Mouse (Mus musculus): ENCODE data around the gene Dock11. TPM values are rescaled to one million over a fixed set of nuclear protein-coding genes. Genes with fewer than 3 reads are reported as not detected.

The Dock11 gene
- total RNA-seq (2018; cell fraction: chromatin; rRNA removed): 100 to 1,000 TPM in 5 of 26 experiments, 10 to 100 TPM in 21; 56.1 to 187 (median 90.7) TPM
- 10 to 100 TPM; 37.4 to 55.8 (median 44.9) TPM for total RNA-seq (2018; cell fraction: cytosol; rRNA removed)
- 100 to 1,000 TPM in 1 of 26 experiments, 10 to 100 TPM in 25; 45.1 to 131 (median 66.9) TPM for total RNA-seq (2018; cell fraction: nucleus; rRNA removed)
- polyA plus RNA-seq (2018): 33.5 to 49.2 TPM (median 37.8 TPM) in 3 replicates

DNA sequence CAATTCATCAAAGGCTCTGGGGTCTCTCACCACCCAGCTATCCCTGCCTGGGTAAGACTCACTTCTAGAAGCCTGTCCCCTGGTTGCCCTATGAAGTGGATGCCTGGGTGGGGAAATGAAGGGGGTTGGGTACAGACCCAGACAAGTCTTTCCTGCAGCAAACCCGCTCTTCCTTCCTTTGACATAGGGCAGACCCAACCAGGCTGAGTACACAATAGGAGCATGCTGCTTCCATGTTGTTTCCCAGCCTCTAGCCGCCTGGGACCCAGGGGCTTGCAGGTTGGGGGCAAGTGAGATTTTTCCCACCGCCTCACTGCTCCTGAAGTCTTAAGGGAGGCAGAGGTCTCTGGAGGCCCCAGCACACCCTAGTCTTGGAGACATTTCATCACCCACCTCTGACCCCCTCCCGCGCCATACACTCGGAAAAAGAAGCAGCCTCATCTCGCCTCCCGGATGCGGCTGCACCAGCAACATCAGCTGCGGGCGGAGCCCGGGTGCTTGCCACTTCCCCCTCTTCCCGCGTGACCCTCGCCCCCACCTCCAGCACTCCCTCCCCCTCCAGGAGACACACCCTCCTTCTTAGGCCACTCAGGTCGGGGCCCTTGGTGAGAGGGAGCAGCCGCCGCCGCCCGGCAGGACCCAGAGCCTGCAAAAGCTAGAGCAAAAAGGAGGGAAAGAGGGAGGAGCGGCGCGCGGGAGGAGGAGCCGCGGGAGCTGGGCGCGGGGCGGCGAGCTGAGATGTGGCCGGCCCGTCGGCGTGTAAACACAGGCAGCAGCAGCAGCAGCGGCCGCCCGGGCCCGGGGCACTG is at the start of gene Dock11:
Dock11 (plus strand) TSS at position 746 of the 809 bp plus-strand sequence.
- H3K27ac ChIP-seq: peak within 1 kb of the TSS; percentile 44
- no peaks in the 10 kb centered on the region for H3K36me3 ChIP-seq (ENCODE audit: inconsistent target)
- H3K79me2 ChIP-seq (ENCODE audit: inconsistent target): peaks cover 43% of the 10 kb centered on the region
- H3K4me3 ChIP-seq (ENCODE audit: inconsistent target): peak within 1 kb of the TSS; percentile 58
- 30% methylated on average over 11 of the region's 38 CpGs for WGBS (ENCODE audit: missing documents)

DNA sequence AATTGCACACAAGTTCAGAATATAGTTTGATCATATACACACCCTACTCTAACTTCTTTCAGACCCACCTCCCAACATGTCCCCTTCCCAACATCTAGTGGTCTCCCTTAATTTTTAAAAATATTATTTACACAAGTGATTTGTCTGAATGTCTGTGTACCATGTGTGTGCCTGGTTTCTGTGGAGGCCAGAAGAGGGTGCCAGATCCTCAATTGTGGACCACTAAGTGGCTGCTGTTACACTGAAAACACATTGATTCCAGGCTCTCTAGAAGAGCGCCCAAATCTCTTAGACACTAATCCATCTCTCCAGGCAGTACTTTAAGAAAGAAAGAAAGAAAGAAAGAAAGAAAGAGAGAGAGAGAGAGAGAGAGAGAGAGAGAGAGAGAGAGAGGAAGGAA is 8.9 kb upstream of the Dock11 start:
- Histone ChIP-seq H3K4me3 (ENCODE audit: inconsistent target) (no peak overlapping the region), H3K27ac (no peak overlapping the region), H3K79me2 (ENCODE audit: inconsistent target) (no peaks in the 10 kb centered on the region), H3K36me3 (ENCODE audit: inconsistent target) (no peaks in the 10 kb centered on the region)
- no CpG with 5 or more reads among the region's 1 CpGs for WGBS (ENCODE audit: missing documents)

DNA sequence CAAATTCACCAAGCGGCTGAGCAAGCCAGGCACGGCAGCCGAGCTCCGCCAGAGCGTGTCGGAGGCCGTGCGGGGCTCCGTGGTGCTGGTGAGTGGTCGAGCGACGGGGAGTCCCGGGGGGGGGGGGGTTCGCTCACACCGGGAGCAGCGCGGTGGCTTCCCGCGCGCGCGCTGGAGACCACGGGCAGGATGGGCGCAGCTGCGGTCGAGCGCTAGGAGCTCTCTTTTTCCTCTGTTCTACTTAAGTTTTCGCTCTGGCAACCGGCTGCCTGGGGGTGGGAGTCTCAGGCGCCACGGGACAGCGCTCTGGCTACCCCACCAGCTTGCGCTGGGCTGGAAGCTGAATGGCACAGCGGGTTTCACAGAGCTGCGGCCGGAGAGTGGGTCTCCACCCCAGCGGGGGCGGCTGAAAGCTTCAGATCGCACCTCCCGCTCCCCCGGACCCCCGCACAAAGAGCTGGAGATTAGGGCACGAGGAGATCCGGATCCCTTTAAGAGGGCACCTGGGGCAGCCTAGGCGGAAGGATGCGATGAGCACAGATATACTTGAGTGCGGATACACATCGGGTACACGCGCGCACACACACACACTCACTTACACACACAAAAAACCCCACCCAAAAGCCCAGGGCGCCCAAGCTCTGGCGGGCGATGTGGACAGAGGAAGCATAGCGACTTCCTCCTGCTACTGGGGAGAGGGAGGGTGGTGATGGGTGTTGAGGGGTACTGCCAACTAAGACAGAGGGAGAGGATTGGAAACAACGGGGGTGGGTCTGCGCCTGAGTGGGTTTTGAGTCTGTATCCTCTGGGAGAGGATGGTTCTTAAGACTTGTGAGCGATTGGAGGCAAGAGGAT is 540 bp downstream of the Dock11 start:
- Histone ChIP-seq H3K79me2 (ENCODE audit: inconsistent target) (peaks cover 52% of the 10 kb centered on the region), H3K36me3 (ENCODE audit: inconsistent target) (no peaks in the 10 kb centered on the region), H3K27ac (peak overlapping the region; percentile 44), H3K4me3 (ENCODE audit: inconsistent target) (peak overlapping the region; percentile 58)
- WGBS (ENCODE audit: missing documents): 11% methylated on average over 29 of the region's 58 CpGs

DNA sequence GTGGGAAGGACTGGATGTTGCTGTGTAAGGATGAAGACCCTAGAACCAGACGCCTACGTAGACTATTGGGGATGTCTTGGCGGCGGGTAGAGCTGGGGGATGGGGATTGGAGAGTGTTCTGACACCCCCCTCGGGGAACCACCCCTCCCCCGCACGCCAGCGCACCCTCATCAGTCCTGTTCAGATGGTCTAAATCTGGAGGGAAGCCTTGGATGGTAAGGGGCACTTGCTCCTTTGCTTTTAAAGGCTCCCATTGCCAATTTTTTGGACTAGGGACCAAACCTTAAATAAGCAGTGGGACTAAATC is 1.1 kb downstream of the Dock11 start:
- H3K27ac ChIP-seq: peak overlapping the region; percentile 44
- 8% methylated on average over 7 of the region's 8 CpGs for WGBS (ENCODE audit: missing documents)
- H3K4me3 ChIP-seq (ENCODE audit: inconsistent target): peak overlapping the region; percentile 58
- no peaks in the 10 kb centered on the region for H3K36me3 ChIP-seq (ENCODE audit: inconsistent target)
- H3K79me2 ChIP-seq (ENCODE audit: inconsistent target): peaks cover 58% of the 10 kb centered on the region

DNA sequence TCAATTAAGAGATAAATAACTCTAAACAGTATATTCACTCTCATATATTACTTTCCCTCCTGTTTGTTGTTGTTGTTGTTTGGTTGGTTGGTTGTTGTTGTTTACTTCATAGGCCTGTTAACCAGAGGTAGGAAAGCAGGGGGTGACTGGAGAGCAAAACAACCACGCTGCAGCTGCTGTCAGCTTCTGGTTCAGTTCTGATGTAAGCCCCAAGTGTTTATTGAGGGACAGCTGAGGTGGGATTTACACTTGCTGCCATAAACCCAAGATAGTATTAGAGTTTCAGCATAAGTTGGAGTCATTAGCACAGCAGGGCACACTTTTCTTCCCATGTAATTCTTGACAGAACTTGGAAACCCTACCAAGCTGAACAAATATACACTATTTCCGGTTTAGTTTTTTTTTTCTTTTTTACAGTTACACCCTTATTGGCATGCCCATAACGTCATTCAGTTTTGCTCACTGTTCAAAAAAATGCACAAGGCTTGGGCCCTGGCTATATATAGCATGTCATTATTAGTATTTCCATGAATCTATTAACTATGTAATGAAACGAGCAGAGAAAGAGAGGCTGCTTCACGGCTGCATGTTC is 3.0 kb downstream of the Dock11 start:
- WGBS (ENCODE audit: missing documents): 51% methylated on average over 5 of the region's 5 CpGs
- H3K36me3 ChIP-seq (ENCODE audit: inconsistent target): no peaks in the 10 kb centered on the region
- H3K4me3 ChIP-seq (ENCODE audit: inconsistent target): no peak overlapping the region
- no peak overlapping the region for H3K27ac ChIP-seq
- H3K79me2 ChIP-seq (ENCODE audit: inconsistent target): peaks cover 77% of the 10 kb centered on the region

DNA sequence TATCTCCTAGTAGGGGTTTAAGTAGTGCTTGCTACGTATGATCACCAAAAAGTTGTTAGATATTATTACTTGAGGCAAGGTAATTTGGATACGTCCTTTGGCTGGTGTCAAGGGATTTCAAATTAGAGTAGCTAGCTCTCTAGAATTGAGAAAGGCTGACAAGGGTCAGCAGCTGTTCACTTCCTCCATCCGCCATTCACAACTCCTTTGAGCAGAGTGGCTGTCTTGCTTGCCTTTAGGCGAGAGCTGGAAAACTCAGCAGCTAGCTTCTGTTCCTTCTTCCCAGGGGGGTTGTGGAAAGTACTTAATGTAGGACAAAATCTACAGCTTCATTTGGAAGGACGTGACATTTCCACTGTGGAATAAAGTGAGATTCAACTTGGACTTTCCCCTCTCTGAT is 3.7 kb downstream of the Dock11 start:
- H3K79me2 ChIP-seq (ENCODE audit: inconsistent target): peaks cover 84% of the 10 kb centered on the region
- H3K4me3 ChIP-seq (ENCODE audit: inconsistent target): no peak overlapping the region
- H3K36me3 ChIP-seq (ENCODE audit: inconsistent target): no peaks in the 10 kb centered on the region
- H3K27ac ChIP-seq: no peak overlapping the region
- 74% methylated on average over 5 of the region's 5 CpGs for WGBS (ENCODE audit: missing documents)

DNA sequence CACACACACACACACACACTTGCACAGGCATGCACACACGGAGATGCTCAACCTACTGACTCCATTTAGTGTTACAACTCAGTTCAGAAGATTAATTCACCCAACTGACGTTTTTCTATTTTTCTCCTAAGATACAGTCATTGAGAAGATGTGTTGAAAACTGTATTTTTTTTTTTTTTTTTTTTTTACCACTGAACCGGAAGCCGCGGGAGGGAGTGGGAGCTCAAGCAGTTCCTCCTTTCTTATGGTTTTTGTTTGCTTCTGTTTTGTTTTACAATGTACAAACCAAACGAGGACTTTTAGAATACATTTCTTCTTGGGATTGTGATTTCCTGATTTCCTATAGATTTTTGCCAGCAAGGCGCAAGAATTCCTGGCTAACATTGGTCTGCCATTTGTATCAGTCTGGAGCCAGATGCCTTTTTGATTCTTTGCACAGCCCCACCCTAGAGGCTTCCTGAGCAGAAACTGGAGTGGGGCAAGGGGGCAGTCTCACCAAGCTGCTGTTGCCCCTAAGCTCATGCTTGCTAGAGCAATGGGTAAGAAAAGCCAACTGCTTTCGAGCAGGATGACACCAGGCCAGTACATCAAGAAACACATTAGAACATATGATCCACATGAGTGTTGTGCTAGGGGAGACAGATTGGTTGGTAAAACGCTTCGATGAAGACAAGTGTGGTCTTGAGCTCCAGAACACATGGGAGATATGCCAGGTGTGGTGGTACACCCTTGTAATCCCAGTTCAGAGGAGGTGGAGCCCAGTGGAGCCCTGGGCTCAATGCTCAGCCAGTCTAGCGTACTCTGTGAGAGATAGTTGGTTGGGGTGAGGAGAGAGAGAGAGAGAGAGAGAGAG is 9.2 kb downstream of the Dock11 start:
- 22% methylated on average over 10 of the region's 11 CpGs for WGBS (ENCODE audit: missing documents)
- H3K27ac ChIP-seq: peak overlapping the region; percentile 73
- no peak overlapping the region for H3K4me3 ChIP-seq (ENCODE audit: inconsistent target)

DNA sequence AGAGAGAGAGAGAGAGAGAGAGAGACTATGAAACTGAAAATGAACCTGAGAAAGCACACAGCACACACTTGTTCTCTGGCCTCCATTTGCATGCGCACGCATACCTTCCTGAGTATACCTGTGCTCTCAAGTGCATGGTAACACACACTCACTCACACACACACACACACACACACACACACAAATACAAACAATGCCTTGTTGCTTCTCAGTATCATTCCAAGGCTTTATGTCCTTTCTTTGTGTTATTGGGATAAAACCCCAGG is 9.8 kb downstream of the Dock11 start:
- peak overlapping the region; percentile 73 for H3K27ac ChIP-seq

More for the DNA sequence above, 9.2 kb downstream of the Dock11 start:
- Histone ChIP-seq H3K36me3 (ENCODE audit: inconsistent target) (no peaks in the 10 kb centered on the region), H3K79me2 (ENCODE audit: inconsistent target) (peaks cover 94% of the 10 kb centered on the region)

DNA sequence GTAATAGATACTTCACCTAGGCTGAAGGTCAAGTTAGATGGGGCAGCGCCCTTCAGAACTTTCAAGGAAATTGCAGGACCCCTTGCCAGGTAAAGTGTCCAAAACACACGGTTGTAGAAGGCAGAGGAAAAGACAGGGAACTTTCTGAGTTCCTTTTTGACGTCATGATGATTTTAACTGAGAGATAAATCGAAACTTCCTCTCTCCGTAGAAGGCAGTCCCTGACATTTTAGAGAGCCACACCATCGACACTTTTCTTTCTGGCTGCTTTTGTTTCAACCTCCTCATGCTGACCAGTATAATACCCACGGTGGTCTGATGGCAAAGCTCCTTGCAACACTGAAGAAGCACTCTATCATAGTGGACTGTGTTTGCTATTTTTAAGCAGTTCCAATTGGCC is 15.7 kb downstream of the Dock11 start:
- H3K4me3 ChIP-seq (ENCODE audit: inconsistent target): no peak overlapping the region

More for the DNA sequence above, 9.8 kb downstream of the Dock11 start:
- H3K36me3 ChIP-seq (ENCODE audit: inconsistent target): no peaks in the 10 kb centered on the region
- no CpG with 5 or more reads among the region's 2 CpGs for WGBS (ENCODE audit: missing documents)
- peaks cover 94% of the 10 kb centered on the region for H3K79me2 ChIP-seq (ENCODE audit: inconsistent target)
- no peak overlapping the region for H3K4me3 ChIP-seq (ENCODE audit: inconsistent target)

DNA sequence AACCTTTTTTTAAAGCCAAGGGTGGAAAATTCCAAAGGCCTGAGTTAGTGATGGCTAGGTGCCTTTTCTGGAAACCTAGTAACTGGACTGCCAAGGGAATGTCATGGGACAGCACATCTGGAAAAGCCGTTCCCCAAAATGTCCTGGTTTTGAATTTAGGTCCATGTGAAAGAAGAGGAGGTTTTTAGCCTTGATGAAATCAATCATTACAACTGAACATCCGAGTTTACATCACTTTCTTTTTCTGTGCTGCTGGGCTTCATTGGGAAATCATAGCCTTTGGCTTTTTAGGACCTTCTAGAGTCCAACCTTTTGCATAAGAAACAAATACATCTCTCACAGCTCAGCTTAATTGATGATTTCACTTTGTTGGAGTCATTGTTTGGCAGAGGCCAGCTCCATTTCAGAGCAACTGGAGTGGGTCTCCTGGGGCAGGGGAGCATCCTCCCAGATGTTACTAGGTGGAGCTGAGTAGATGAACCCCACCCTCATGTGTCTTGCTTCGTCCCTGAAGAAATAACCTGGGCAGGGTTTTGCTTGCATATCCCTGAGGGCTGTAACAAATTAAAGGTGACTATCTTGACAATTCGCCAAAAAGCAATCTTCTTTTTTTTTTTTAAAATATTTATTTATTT is 18.2 kb downstream of the Dock11 start:
- Histone ChIP-seq H3K4me3 (ENCODE audit: inconsistent target) (no peak overlapping the region), H3K36me3 (ENCODE audit: inconsistent target) (no peaks in the 10 kb centered on the region), H3K79me2 (ENCODE audit: inconsistent target) (peaks cover 95% of the 10 kb centered on the region), H3K27ac (no peak overlapping the region)
- 75% methylated on average over 3 of the region's 4 CpGs for WGBS (ENCODE audit: missing documents)

More for the DNA sequence above, 15.7 kb downstream of the Dock11 start:
- Histone ChIP-seq H3K27ac (no peak overlapping the region), H3K36me3 (ENCODE audit: inconsistent target) (no peaks in the 10 kb centered on the region), H3K79me2 (ENCODE audit: inconsistent target) (peaks cover 100% of the 10 kb centered on the region)
- 45% methylated on average over 7 of the region's 7 CpGs for WGBS (ENCODE audit: missing documents)

DNA sequence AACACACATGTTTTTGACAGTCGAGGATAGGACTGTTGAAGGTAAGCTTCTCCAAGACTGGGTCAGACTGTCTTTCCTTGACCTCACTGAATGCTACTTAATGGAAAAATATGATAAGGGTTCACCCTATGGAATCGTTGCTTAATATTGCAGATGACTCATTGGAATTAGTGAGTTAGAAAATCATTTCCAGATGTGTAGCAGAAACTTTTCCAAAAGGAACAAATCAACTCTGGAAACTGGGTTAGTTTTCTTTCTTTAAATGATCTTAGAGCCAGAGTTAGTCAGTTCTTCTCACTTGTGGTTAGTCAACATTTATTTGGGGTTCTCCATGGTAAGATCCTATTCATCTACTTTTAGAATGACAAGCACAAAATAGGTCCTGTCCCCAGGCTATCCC is 30.9 kb downstream of the Dock11 start:
- H3K79me2 ChIP-seq (ENCODE audit: inconsistent target): peaks cover 55% of the 10 kb centered on the region
- no peak overlapping the region for H3K27ac ChIP-seq
- no peak overlapping the region for H3K4me3 ChIP-seq (ENCODE audit: inconsistent target)
- 84% methylated on average over 2 of the region's 2 CpGs for WGBS (ENCODE audit: missing documents)
- no peaks in the 10 kb centered on the region for H3K36me3 ChIP-seq (ENCODE audit: inconsistent target)

DNA sequence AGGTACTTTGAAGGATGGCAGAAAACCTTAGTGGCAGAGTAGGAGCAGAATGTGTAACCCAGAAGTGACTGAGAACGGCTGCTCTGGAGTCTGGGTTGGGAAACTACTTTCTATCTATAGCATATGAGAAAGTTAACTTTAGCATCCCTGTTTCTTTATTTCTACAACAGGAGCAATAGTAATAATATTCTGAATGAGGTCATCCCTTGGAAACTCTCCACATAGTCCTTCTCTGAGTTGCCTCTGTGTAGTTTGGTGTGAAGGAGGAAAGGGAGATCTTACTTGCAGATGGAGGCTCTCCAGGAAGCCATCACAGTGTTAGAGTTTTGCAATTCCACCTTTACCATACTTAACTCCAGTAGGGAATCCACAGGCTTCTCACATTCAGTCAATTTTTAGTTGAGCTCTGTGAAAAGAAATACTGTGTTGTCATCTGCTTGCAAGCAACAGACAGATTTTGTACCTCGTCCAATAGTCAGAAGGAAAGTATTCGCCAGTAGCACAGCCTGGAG is 31.5 kb downstream of the Dock11 start:
- H3K27ac ChIP-seq: no peak overlapping the region
- WGBS (ENCODE audit: missing documents): 92% methylated on average over 3 of the region's 3 CpGs
- H3K4me3 ChIP-seq (ENCODE audit: inconsistent target): no peak overlapping the region
- no peaks in the 10 kb centered on the region for H3K36me3 ChIP-seq (ENCODE audit: inconsistent target)
- H3K79me2 ChIP-seq (ENCODE audit: inconsistent target): peaks cover 57% of the 10 kb centered on the region

DNA sequence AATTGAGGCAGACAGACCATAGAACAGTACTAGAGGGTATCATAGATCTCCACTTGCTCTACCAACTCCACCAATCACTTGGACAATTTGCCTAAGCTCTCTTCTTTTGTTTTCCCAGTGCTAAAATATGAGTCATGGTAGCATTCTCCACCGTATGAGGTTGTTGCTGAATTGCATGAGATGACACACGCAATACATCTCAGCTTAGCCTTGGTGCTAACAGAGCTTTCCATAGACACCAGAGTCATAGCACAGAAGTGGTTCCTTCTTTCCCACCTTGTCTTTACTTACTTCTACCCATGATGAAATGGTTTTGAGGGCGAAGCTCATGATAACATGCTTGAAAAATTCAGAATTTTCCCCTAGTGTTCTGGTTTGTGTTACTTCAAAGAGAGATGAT is 33.3 kb downstream of the Dock11 start:
- Histone ChIP-seq H3K27ac (no peak overlapping the region), H3K4me3 (ENCODE audit: inconsistent target) (no peak overlapping the region), H3K79me2 (ENCODE audit: inconsistent target) (peaks cover 74% of the 10 kb centered on the region), H3K36me3 (ENCODE audit: inconsistent target) (no peaks in the 10 kb centered on the region)
- 85% methylated on average over 3 of the region's 3 CpGs for WGBS (ENCODE audit: missing documents)
